Mouse (Mus musculus) heart, adult 2 months (tissue): ENCODE measurements at regions not wholly inside any gene's neighbourhood (a gene's known extent, or its start where the extent isn't known, plus 50 kb on each side); places are given as distances from the start of the nearest gene placed in this dataset.

ENCODE experiments used
- DNase-seq, 2 experiments: peaks; one replicate each; pipeline ENCODE4 v3.0.0; 2021
- H3K27ac ChIP-seq: fragments of 200-600 bp; 2 replicates; pipeline ENCODE4 v1.8.1; 2022
- H3K27me3 ChIP-seq: fragments of 200-500 bp; 2 replicates; pipeline ENCODE4 v1.6.1; 2012; ENCODE audit warnings: mild to moderate bottlenecking, low read length, inconsistent platforms, mixed read lengths; ENCODE audit not compliant: control insufficient read depth, insufficient read depth
- H3K36me3 ChIP-seq: fragments of 200-500 bp; 2 replicates; pipeline ENCODE4 v1.6.1; 2012; ENCODE audit warnings: low read length, inconsistent platforms; ENCODE audit not compliant: control insufficient read depth, insufficient read depth
- H3K4me1 ChIP-seq: fragments of 200-500 bp; 2 replicates; pipeline ENCODE4 v1.6.1; 2011; ENCODE audit warnings: low read length; ENCODE audit not compliant: control insufficient read depth, insufficient read depth
- H3K4me3 ChIP-seq: fragments of 200-600 bp; 2 replicates; pipeline ENCODE4 v1.8.1; 2022
- H3K79me2 ChIP-seq: fragments of 200-500 bp; replicated peaks from 2 replicates; pipeline ENCODE4 v1.6.1; 2012; ENCODE audit warnings: mild to moderate bottlenecking, inconsistent platforms, low read length, moderate library complexity, mixed read lengths; ENCODE audit not compliant: control insufficient read depth, insufficient read depth
- H3K9ac ChIP-seq: fragments of 200-500 bp; 2 replicates; pipeline ENCODE4 v1.6.1; 2012; ENCODE audit warnings: low read depth, mild to moderate bottlenecking, control low read depth, inconsistent platforms, low read length, mixed read lengths
- CTCF ChIP-seq: fragments of 200-600 bp; IDR thresholded peaks from 2 replicates; pipeline ENCODE4 v1.8.1; 2022; ENCODE audit warnings: antibody characterized with exemption, mild to moderate bottlenecking, moderate library complexity
- EP300 ChIP-seq: fragments of 200-500 bp; IDR thresholded peaks from 2 replicates; pipeline ENCODE4 v1.6.1; 2011; ENCODE audit warnings: low read depth, low read length, control low read depth; ENCODE audit not compliant: insufficient read depth
- POLR2A ChIP-seq: fragments of 200-500 bp; IDR thresholded peaks from 2 replicates; pipeline ENCODE4 v1.6.1; 2011; ENCODE audit warnings: mild to moderate bottlenecking, low read depth, low read length, control low read depth; ENCODE audit not compliant: insufficient read depth
- WGBS: fragments of 180-500 bp; shearing (Covaris S2); methylation state at CpG from one replicate; pipeline ENCODE4 v1.1.7; 2018; 5-methylcytosine and 5-hydroxymethylcytosine counted together
- intact Hi-C: fragments of 180-260 bp; cut with DNase I; formaldehyde crosslinking; loops from one replicate; pipeline ENCODE4 v1.15.1; 2025

- Histone ChIP-seq H3K27ac (no peak overlapping the region), H3K79me2 (no peaks in the 10 kb centered on the region), H3K4me3 (no peak overlapping the region), H3K27me3 (no peaks in the 10 kb centered on the region), H3K9ac (no peak overlapping the region), H3K4me1 (no peaks in the 10 kb centered on the region), H3K36me3 (no peaks in the 10 kb centered on the region)
- WGBS = 87% methylated on average over 2 of the region's 2 CpGs
- no peak for DNase-seq
- intact Hi-C loops = no loop called here
- no peak for TF ChIP-seq CTCF
- TF ChIP-seq POLR2A = no peak
- TF ChIP-seq EP300 = no peak
Observed at GRCm38 (mm10) chr19:6607501-6607900, 64.7 kb upstream of the Slc22a12 start.

GRCm38 (mm10) chr19:6606667-6607066, 63.8 kb upstream of the Slc22a12 start:
- Histone ChIP-seq H3K79me2 (no peaks in the 10 kb centered on the region), H3K9ac (no peak overlapping the region), H3K27ac (no peak overlapping the region), H3K27me3 (no peaks in the 10 kb centered on the region), H3K4me3 (no peak overlapping the region), H3K4me1 (no peaks in the 10 kb centered on the region), H3K36me3 (no peaks in the 10 kb centered on the region)
- no peak for DNase-seq
- TF ChIP-seq POLR2A = no peak
- TF ChIP-seq EP300 = no peak
- no peak for TF ChIP-seq CTCF
- 73% methylated on average over 7 of the region's 7 CpGs for WGBS
- intact Hi-C loops = no loop called here

GRCm38 (mm10) chr19:6604702-6605101, 61.9 kb upstream of the Slc22a12 start:
- Histone ChIP-seq H3K27ac (no peak overlapping the region), H3K4me1 (no peaks in the 10 kb centered on the region), H3K36me3 (no peaks in the 10 kb centered on the region), H3K27me3 (no peaks in the 10 kb centered on the region), H3K9ac (no peak overlapping the region), H3K4me3 (no peak overlapping the region), H3K79me2 (no peaks in the 10 kb centered on the region)
- peak; percentile 41 for TF ChIP-seq CTCF
- no peak for TF ChIP-seq EP300
- no peak for TF ChIP-seq POLR2A
- intact Hi-C loops = no loop called here
- DNase-seq = no peak
- WGBS = 46% methylated on average over 8 of the region's 8 CpGs

GRCm38 (mm10) chr19:6600873-6601530, 58.2 kb upstream of the Slc22a12 start:
- Histone ChIP-seq H3K27ac (no peak overlapping the region), H3K27me3 (no peaks in the 10 kb centered on the region), H3K79me2 (no peaks in the 10 kb centered on the region), H3K9ac (no peak overlapping the region), H3K4me3 (no peak overlapping the region), H3K4me1 (no peaks in the 10 kb centered on the region), H3K36me3 (no peaks in the 10 kb centered on the region)
- no peak for DNase-seq
- WGBS = 31% methylated on average over 12 of the region's 12 CpGs
- intact Hi-C loops = no loop called here
- TF ChIP-seq EP300 (no peak), POLR2A (no peak), CTCF (no peak)

- Histone ChIP-seq H3K36me3 (no peaks in the 10 kb centered on the region), H3K79me2 (no peaks in the 10 kb centered on the region), H3K4me3 (no peak overlapping the region), H3K4me1 (no peaks in the 10 kb centered on the region), H3K27ac (no peak overlapping the region), H3K27me3 (no peaks in the 10 kb centered on the region), H3K9ac (no peak overlapping the region)
- no peak for DNase-seq
- 82% methylated on average over 3 of the region's 3 CpGs for WGBS
- intact Hi-C loops = no loop called here
- no peak for TF ChIP-seq EP300
- TF ChIP-seq POLR2A = no peak
- TF ChIP-seq CTCF = no peak
Observed at GRCm38 (mm10) chr19:6599281-6599680, 56.4 kb upstream of the Slc22a12 start.

- intact Hi-C loops = no loop called here
- no peak overlapping the region for H3K4me3 ChIP-seq
- no peak overlapping the region for H3K9ac ChIP-seq
- no peaks in the 10 kb centered on the region for H3K27me3 ChIP-seq
- TF ChIP-seq EP300 = no peak
- no peak for TF ChIP-seq POLR2A
- TF ChIP-seq CTCF = no peak
- H3K79me2 ChIP-seq = no peaks in the 10 kb centered on the region
- no peak overlapping the region for H3K27ac ChIP-seq
- H3K4me1 ChIP-seq = no peaks in the 10 kb centered on the region
- 90% methylated on average over 3 of the region's 3 CpGs for WGBS
- H3K36me3 ChIP-seq = no peaks in the 10 kb centered on the region
- no peak for DNase-seq
Observed at GRCm38 (mm10) chr19:6598186-6598585, 55.4 kb upstream of the Slc22a12 start.
